Mouse (Mus musculus): ENCODE measurements at regions not wholly inside any gene's neighbourhood (a gene's known extent, or its start where the extent isn't known, plus 50 kb on each side); places are given as distances from the start of the nearest gene placed in this dataset.

- TF ChIP-seq POLR2A (IDR thresholded peaks at IDR 0.05; ENCODE audit: insufficient read depth, low read depth, low read length) = no peak
- TF ChIP-seq CTCF (IDR thresholded peaks at IDR 0.05; ENCODE audit: insufficient read depth, low read depth, low read length) = no peak
These were observed 109.8 kb upstream of the 1700008P02Rik start for GRCm38 (mm10) chr3:6730066-6730465.
